Mouse (Mus musculus): Measurements from ENCODE around the gene P2rx1. TPM values are rescaled to one million over a fixed set of nuclear protein-coding genes. Genes with fewer than 3 reads are reported as not detected.

P2rx1 gene
- polyA plus RNA-seq, 1 experiment from 2014 or later = 4.8 TPM

DNA sequence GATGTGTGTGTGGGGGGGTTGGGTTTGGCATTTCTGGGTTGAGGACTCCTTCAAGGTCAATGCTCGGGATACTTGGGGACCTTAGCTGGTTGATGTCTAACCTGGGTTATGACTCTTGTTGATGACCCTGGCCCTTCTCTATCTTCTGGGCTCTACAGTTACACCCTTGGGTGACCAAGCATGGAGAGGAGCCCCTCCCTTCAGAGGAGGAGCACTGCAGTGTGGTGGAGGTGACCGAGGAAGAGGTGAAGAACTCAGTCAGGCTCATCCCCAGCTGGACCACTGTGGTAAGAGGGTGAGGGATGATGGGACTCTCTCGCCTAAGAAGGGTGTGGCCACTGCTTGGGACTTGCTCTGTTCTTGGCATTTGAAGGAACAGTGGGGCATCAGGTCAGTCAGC is 38.8 kb downstream of the P2rx1 start:
- H3K4me3 ChIP-seq = no peak overlapping the region
- H3K27me3 ChIP-seq (ENCODE audit: insufficient read depth, poor library complexity, severe bottlenecking) = peaks cover 17% of the 10 kb centered on the region; the same call in 1 of the 2 replicates
- H3K27ac ChIP-seq = no peak overlapping the region
- H3K36me3 ChIP-seq = no peaks in the 10 kb centered on the region
- no peaks in the 10 kb centered on the region for H3K9me3 ChIP-seq
- no peak for DNase-seq (ENCODE audit: low spot score)
- H3K4me1 ChIP-seq = peaks cover 19% of the 10 kb centered on the region
- 91% methylated on average over 3 of the region's 3 CpGs for WGBS

GRCm38 (mm10) chr11:73039102-73039799 is 40.3 kb downstream of the P2rx1 start:
- Histone ChIP-seq H3K27ac (no peak overlapping the region), H3K27me3 (ENCODE audit: insufficient read depth, poor library complexity, severe bottlenecking) (0 out of 2 replicates have a peak, but pooled peaks cover 6% of the 10 kb centered on the region), H3K4me3 (no peak overlapping the region), H3K4me1 (peaks cover 25% of the 10 kb centered on the region), H3K36me3 (no peaks in the 10 kb centered on the region), H3K9me3 (no peaks in the 10 kb centered on the region)
- DNase-seq (ENCODE audit: low spot score) = no peak
- 56% methylated on average over 9 of the region's 9 CpGs for WGBS

- H3K4me1 ChIP-seq = peaks cover 21% of the 10 kb centered on the region
- no peaks in the 10 kb centered on the region for H3K9me3 ChIP-seq
- 0 out of 2 replicates have a peak, but pooled peaks cover 6% of the 10 kb centered on the region for H3K27me3 ChIP-seq (ENCODE audit: insufficient read depth, poor library complexity, severe bottlenecking)
- WGBS = 66% methylated on average over 6 of the region's 6 CpGs
- H3K36me3 ChIP-seq = no peaks in the 10 kb centered on the region
- no peak overlapping the region for H3K27ac ChIP-seq
- no peak overlapping the region for H3K4me3 ChIP-seq
- DNase-seq (ENCODE audit: low spot score) = no peak
Measured at GRCm38 (mm10) chr11:73044229-73044755, 45.4 kb downstream of the P2rx1 start.

- no peak for DNase-seq (ENCODE audit: low spot score)
- 56% methylated on average over 4 of the region's 4 CpGs for WGBS
- Histone ChIP-seq H3K27me3 (ENCODE audit: insufficient read depth, poor library complexity, severe bottlenecking) (0 out of 2 replicates have a peak, but pooled peaks cover 6% of the 10 kb centered on the region), H3K36me3 (0 out of 2 replicates have a peak, but pooled peaks cover under 1% of the 10 kb centered on the region), H3K9me3 (no peaks in the 10 kb centered on the region), H3K4me1 (peaks cover 24% of the 10 kb centered on the region), H3K4me3 (no peak overlapping the region), H3K27ac (no peak overlapping the region)
Measured at GRCm38 (mm10) chr11:73044789-73045188, 45.9 kb downstream of the P2rx1 start.

DNA sequence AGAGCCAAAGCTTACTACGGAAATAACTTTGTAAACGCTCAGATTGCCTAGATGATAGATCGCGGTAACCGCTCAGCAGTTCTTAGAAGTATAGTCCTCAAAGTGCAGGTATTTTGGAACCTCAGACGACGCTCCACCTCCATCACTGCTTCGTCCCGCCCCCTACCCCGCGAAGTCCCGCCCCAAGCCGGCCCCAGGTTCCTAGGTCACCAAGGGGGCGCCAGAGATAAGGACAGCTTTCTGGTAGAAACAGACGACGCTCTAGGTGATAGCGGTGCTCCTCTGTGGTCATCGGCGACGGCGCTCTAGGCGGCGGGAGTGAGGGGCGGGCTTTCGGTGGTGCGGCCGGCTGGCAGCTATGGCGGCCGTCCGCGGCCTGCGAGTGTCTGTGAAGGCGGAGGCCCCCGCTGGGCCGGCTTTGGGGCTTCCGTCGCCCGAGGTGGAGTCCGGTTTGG is 48.7 kb downstream of the P2rx1 start, which contains the start of gene Ncbp3:
Gene Ncbp3, plus strand, starts transcription at position 242 of the 455 bp plus-strand sequence.
- under 1% methylated on average over 39 of the region's 39 CpGs for WGBS
- Histone ChIP-seq H3K4me1 (peaks cover 24% of the 10 kb centered on the region), H3K27ac (peak within 1 kb of the TSS; percentile 99), H3K4me3 (peak within 1 kb of the TSS; percentile 99), H3K9me3 (no peaks in the 10 kb centered on the region), H3K36me3 (peaks cover 23% of the 10 kb centered on the region), H3K27me3 (ENCODE audit: insufficient read depth, poor library complexity, severe bottlenecking) (no peaks in the 10 kb centered on the region)
- peak; percentile 98 for DNase-seq (ENCODE audit: low spot score)

- Histone ChIP-seq H3K27ac (peak overlapping the region; percentile 99), H3K9me3 (no peaks in the 10 kb centered on the region), H3K27me3 (ENCODE audit: insufficient read depth, poor library complexity, severe bottlenecking) (no peaks in the 10 kb centered on the region), H3K4me3 (peak overlapping the region; percentile 99), H3K36me3 (peaks cover 29% of the 10 kb centered on the region), H3K4me1 (peaks cover 24% of the 10 kb centered on the region)
- WGBS = 2% methylated on average over 54 of the region's 55 CpGs
- no peak for DNase-seq (ENCODE audit: low spot score)
Measured at GRCm38 (mm10) chr11:73048030-73048876, 49.4 kb downstream of the P2rx1 start.

DNA sequence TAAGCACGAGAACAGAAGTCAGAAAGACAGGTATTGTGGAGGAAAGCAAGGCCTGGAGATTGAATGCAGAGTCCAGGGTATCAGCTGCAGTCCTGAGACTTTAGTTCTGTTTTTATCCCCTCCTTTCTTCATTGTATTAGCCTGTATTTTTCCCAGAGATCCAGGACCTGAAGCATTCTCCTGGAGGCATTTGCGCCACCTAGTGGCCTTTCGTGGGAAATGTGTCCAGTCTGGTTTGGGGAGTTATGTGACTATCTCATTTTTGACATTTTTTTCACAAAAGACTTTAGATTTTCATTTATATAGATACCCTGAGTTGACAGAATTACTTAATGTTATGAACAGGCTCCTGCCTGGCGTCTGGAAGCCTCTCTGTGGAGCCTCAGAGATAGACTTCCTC is 50.4 kb downstream of the P2rx1 start:
- H3K27me3 ChIP-seq (ENCODE audit: insufficient read depth, poor library complexity, severe bottlenecking) = no peaks in the 10 kb centered on the region
- H3K4me1 ChIP-seq = peaks cover 18% of the 10 kb centered on the region
- H3K9me3 ChIP-seq = no peaks in the 10 kb centered on the region
- H3K4me3 ChIP-seq = peak overlapping the region; percentile 99; the same call in 1 of the 2 replicates
- WGBS = 8% methylated on average over 4 of the region's 4 CpGs
- no peak overlapping the region for H3K27ac ChIP-seq
- peak; percentile 87 for DNase-seq (ENCODE audit: low spot score)
- H3K36me3 ChIP-seq = peaks cover 40% of the 10 kb centered on the region

GRCm38 (mm10) chr11:73052795-73053194 is 53.9 kb downstream of the P2rx1 start:
- Histone ChIP-seq H3K27ac (no peak overlapping the region), H3K4me1 (peaks cover 11% of the 10 kb centered on the region), H3K4me3 (no peak overlapping the region), H3K27me3 (ENCODE audit: insufficient read depth, poor library complexity, severe bottlenecking) (no peaks in the 10 kb centered on the region), H3K36me3 (peaks cover 75% of the 10 kb centered on the region), H3K9me3 (no peaks in the 10 kb centered on the region)
- DNase-seq (ENCODE audit: low spot score) = no peak
- WGBS = 86% methylated on average over 1 of the region's 1 CpGs

- H3K27me3 ChIP-seq (ENCODE audit: insufficient read depth, poor library complexity, severe bottlenecking) = no peaks in the 10 kb centered on the region
- no peaks in the 10 kb centered on the region for H3K9me3 ChIP-seq
- H3K27ac ChIP-seq = no peak overlapping the region
- no peak overlapping the region for H3K4me3 ChIP-seq
- no peak for DNase-seq (ENCODE audit: low spot score)
- H3K4me1 ChIP-seq = no peaks in the 10 kb centered on the region
- WGBS = 60% methylated on average over 5 of the region's 5 CpGs
- peaks cover 75% of the 10 kb centered on the region for H3K36me3 ChIP-seq
Measured at GRCm38 (mm10) chr11:73057701-73058100, 58.8 kb downstream of the P2rx1 start.

DNA sequence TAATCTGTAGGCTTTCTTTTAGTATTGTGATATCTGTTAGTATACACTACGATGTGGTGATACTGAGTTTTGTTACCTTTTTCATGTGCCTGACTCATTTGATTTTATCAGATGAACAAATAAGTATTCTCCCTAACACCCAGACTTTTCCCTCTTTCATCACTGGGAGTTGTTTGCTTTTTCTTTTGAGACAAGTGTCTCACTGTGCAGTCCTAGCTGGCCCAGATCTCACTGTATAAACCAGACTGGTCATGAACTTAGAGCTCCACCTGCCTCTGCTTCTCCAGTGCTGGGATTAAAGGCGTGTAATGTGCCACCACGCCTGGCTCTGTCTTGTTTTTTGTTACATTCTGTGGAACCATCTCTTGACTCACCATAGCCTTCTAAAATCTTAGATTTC is 60.7 kb downstream of the P2rx1 start:
- no peaks in the 10 kb centered on the region for H3K9me3 ChIP-seq
- H3K36me3 ChIP-seq = peaks cover 59% of the 10 kb centered on the region
- no peak for DNase-seq (ENCODE audit: low spot score)
- no peaks in the 10 kb centered on the region for H3K27me3 ChIP-seq (ENCODE audit: insufficient read depth, poor library complexity, severe bottlenecking)
- H3K27ac ChIP-seq = no peak overlapping the region
- WGBS = 95% methylated on average over 3 of the region's 3 CpGs
- no peak overlapping the region for H3K4me3 ChIP-seq
- H3K4me1 ChIP-seq = peaks cover 2% of the 10 kb centered on the region; the same call in 1 of the 2 replicates

DNA sequence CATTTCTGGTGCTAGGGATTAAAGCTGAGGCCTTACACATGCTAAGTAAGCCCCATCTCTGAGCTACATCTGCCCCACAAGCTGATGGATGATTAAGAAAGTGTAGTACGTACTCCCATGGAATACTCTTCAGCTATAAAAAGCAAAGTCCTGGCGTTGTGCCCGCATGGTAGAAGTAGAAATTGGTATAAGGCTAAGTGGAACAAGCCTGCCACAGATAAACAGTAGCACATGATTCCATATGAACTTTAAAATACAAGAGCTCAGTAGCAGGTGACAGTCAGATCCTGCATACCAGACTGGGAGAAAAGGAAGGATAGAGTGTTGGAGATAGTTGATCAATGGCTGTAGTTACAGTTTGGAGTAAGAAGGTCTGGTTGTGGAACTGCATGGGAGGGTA is 62.5 kb downstream of the P2rx1 start:
- H3K27me3 ChIP-seq (ENCODE audit: insufficient read depth, poor library complexity, severe bottlenecking) = no peaks in the 10 kb centered on the region
- H3K27ac ChIP-seq = no peak overlapping the region
- DNase-seq (ENCODE audit: low spot score) = no peak
- WGBS = 90% methylated on average over 3 of the region's 3 CpGs
- H3K4me1 ChIP-seq = peaks cover 2% of the 10 kb centered on the region; the same call in 1 of the 2 replicates
- peaks cover 49% of the 10 kb centered on the region for H3K36me3 ChIP-seq
- H3K9me3 ChIP-seq = no peaks in the 10 kb centered on the region
- no peak overlapping the region for H3K4me3 ChIP-seq
